Mouse (Mus musculus) embryonic facial prominence, embryonic 11.5 days (tissue): ENCODE data around the gene Ntn5. TPM values are rescaled to one million over a fixed set of nuclear protein-coding genes. Genes with fewer than 3 reads are reported as not detected.

Experiments used
- ATAC-seq: fragments of 200-750 bp; cut with Nextera tagmentation; replicated peaks from 2 replicates; pipeline ENCODE4 v1.8.0; 2017; ENCODE audit warnings: low read depth; ENCODE audit not compliant: insufficient number of reproducible peaks, low FRiP score, low TSS enrichment
- DNase-seq: peaks from one replicate; pipeline ENCODE4 v3.0.0-alpha.2; 2015; ENCODE audit warnings: low spot score
- H3K27ac ChIP-seq: fragments of 300-500 bp; sonication (generic); replicated peaks from 2 replicates; pipeline ENCODE4 v1.5.1; 2014; ENCODE audit warnings: mild to moderate bottlenecking, low read depth, low read length, control low read depth
- H3K27me3 ChIP-seq: fragments of 300-500 bp; sonication (generic); 2 replicates; pipeline ENCODE4 v1.6.1; 2014; ENCODE audit warnings: mild to moderate bottlenecking, low read length, moderate library complexity, mixed read lengths; ENCODE audit not compliant: control insufficient read depth, insufficient read depth
- H3K36me3 ChIP-seq: fragments of 300-500 bp; sonication (generic); replicated peaks from 2 replicates; pipeline ENCODE4 v1.6.1; 2014; ENCODE audit warnings: low read depth, mild to moderate bottlenecking, low read length, moderate library complexity, mixed read lengths; ENCODE audit not compliant: control insufficient read depth, insufficient read depth
- H3K4me1 ChIP-seq: fragments of 300-500 bp; sonication (generic); 2 replicates; pipeline ENCODE4 v1.6.1; 2014; ENCODE audit warnings: low read length, mixed read lengths; ENCODE audit not compliant: control insufficient read depth, insufficient read depth
- H3K4me2 ChIP-seq: fragments of 300-500 bp; sonication (generic); 2 replicates; pipeline ENCODE4 v1.6.1; 2014; ENCODE audit warnings: low read depth, mild to moderate bottlenecking, control low read depth, low read length, moderate library complexity
- H3K4me3 ChIP-seq: fragments of 300-500 bp; sonication (generic); 2 replicates; pipeline ENCODE4 v1.5.1; 2014; ENCODE audit warnings: low read depth, low read length, control low read depth
- H3K9ac ChIP-seq: fragments of 300-500 bp; sonication (generic); replicated peaks from 2 replicates; pipeline ENCODE4 v1.6.1; 2014; ENCODE audit warnings: mild to moderate bottlenecking, control low read depth, low read length
- H3K9me3 ChIP-seq: fragments of 300-500 bp; sonication (generic); replicated peaks from 2 replicates; pipeline ENCODE4 v1.6.1; 2016; ENCODE audit warnings: mild to moderate bottlenecking, low read length, inconsistent platforms, mixed read lengths; ENCODE audit not compliant: control insufficient read depth
- WGBS: fragments of 180-500 bp; shearing (Covaris S2); extraction: QIAGEN DNeasy Blood & Tissue Kit; methylation state at CpG from one replicate; pipeline ENCODE4 v1.1.7; 2014; 5-methylcytosine and 5-hydroxymethylcytosine counted together
- polyA plus RNA-seq: library from polyadenylated mRNA; unstranded; fragments of >200 nt; fragmentation: Nextera tagmentation; extraction: Ambion mirVana; gene quantifications from 2 replicates; pipeline ENCODE4 v1.2.1, GENCODE M21; 2014

Gene Ntn5
- polyA plus RNA-seq, 1 experiment from 2014 or later: 0.25 TPM

DNA sequence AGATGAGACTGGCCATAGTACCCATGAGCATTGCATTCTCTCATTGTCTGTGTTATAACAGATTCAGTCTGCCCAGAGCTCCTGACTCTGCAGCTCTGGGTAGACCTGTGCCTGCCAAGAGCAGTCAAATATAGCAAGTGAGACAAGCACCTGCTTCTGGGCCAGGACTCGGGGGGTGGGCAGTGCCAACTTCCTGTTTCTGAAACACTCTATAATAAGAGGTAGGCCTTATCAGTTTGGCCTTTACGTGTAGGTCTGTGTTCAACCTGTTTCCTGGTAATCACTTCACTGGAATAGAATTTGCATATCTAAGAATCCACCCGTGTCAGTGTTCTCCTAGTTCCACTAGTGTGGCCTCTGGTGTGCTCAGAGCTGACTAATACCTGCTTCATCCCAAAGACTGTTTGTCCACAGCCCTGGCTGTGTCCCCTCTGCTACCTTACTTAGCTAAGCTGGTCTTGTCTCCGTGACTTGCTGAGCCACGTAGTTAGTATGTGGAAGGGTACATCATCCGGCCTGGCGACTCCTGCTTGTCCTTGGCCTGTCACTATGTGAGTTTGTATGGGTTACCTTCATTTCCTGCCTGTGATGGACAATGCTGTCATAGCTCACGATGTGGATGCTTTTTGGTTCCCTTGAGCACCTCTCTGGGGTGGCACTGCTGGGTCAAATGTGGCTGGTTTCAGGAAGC is 2.6 kb upstream of the Ntn5 start:
- DNase-seq (no peak), ATAC-seq (no peak)
- Histone ChIP-seq H3K36me3 (no peaks in the 10 kb centered on the region), H3K4me2 (no peak overlapping the region), H3K9me3 (no peaks in the 10 kb centered on the region), H3K4me1 (peaks cover 6% of the 10 kb centered on the region), H3K4me3 (no peak overlapping the region), H3K9ac (no peak overlapping the region), H3K27me3 (no peaks in the 10 kb centered on the region), H3K27ac (no peak overlapping the region)
- 88% methylated on average over 8 of the region's 8 CpGs for WGBS

- H3K27ac ChIP-seq: 0 out of 2 replicates have a peak overlapping the region, but pooled peaks have one; percentile 8
- H3K4me1 ChIP-seq: peaks cover 9% of the 10 kb centered on the region
- peak overlapping the region; percentile 42 for H3K9ac ChIP-seq
- WGBS: 29% methylated on average over 14 of the region's 14 CpGs
- ATAC-seq (peak; percentile 74), DNase-seq (peak; percentile 96)
- H3K36me3 ChIP-seq: no peaks in the 10 kb centered on the region
- no peaks in the 10 kb centered on the region for H3K9me3 ChIP-seq
- H3K4me2 ChIP-seq: peak overlapping the region; percentile 29; the same call in 1 of the 2 replicates
- H3K27me3 ChIP-seq: no peaks in the 10 kb centered on the region
- H3K4me3 ChIP-seq: no peak overlapping the region
These were observed 1.4 kb upstream of the Ntn5 start for GRCm38 (mm10) chr7:45682144-45683126.

GRCm38 (mm10) chr7:45685811-45686210 is 2.0 kb downstream of the Ntn5 start:
- DNase-seq: peak; percentile 57
- Histone ChIP-seq H3K9me3 (no peaks in the 10 kb centered on the region), H3K36me3 (no peaks in the 10 kb centered on the region), H3K27ac (0 out of 2 replicates have a peak overlapping the region, but pooled peaks have one; percentile 9), H3K27me3 (no peaks in the 10 kb centered on the region), H3K4me1 (peaks cover 9% of the 10 kb centered on the region), H3K4me2 (no peak overlapping the region), H3K9ac (peak overlapping the region; percentile 13; the same call in 1 of the 2 replicates), H3K4me3 (no peak overlapping the region)
- no peak for ATAC-seq
- 25% methylated on average over 10 of the region's 10 CpGs for WGBS

DNA sequence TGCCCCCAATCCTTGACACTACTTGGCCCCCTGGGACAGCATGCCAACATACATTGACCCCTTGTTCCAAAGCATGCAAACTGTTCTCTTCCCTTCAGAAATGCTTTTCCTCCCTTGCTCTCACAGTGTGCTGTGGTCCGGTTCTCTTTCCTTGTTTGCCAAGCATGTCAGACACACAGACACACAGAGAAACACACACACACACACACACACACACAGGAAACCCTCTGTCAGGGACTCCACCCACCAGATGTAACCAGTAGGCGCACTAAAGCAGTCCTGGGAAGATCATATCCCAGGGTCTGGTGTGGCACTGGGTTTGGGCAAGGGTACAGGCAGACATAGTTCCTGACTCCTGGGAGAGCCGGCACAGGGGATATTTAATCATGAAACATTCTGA is 3.0 kb downstream of the Ntn5 start:
- Histone ChIP-seq H3K27me3 (no peaks in the 10 kb centered on the region), H3K9ac (no peak overlapping the region), H3K36me3 (no peaks in the 10 kb centered on the region), H3K9me3 (no peaks in the 10 kb centered on the region), H3K4me2 (no peak overlapping the region), H3K27ac (no peak overlapping the region), H3K4me3 (no peak overlapping the region), H3K4me1 (peaks cover 9% of the 10 kb centered on the region)
- 67% methylated on average over 3 of the region's 3 CpGs for WGBS
- no peak for DNase-seq
- no peak for ATAC-seq

GRCm38 (mm10) chr7:45689099-45689498 is 5.3 kb downstream of the Ntn5 start:
- WGBS: 55% methylated on average over 6 of the region's 6 CpGs
- H3K4me3 ChIP-seq: no peak overlapping the region

GRCm38 (mm10) chr7:45689800-45690199 is 6.0 kb downstream of the Ntn5 start:
- no peak overlapping the region for H3K27ac ChIP-seq
- no peak overlapping the region for H3K4me2 ChIP-seq
- ATAC-seq (no peak), DNase-seq (no peak)
- no peak overlapping the region for H3K9ac ChIP-seq
- H3K4me1 ChIP-seq: peaks cover 9% of the 10 kb centered on the region
- 69% methylated on average over 11 of the region's 11 CpGs for WGBS
- no peaks in the 10 kb centered on the region for H3K9me3 ChIP-seq
- no peaks in the 10 kb centered on the region for H3K36me3 ChIP-seq
- H3K27me3 ChIP-seq: no peaks in the 10 kb centered on the region
- H3K4me3 ChIP-seq: no peak overlapping the region

More at GRCm38 (mm10) chr7:45689099-45689498, 5.3 kb downstream of the Ntn5 start:
- H3K4me1 ChIP-seq: peaks cover 9% of the 10 kb centered on the region
- H3K4me2 ChIP-seq: no peak overlapping the region
- H3K9me3 ChIP-seq: no peaks in the 10 kb centered on the region
- DNase-seq (no peak), ATAC-seq (no peak)
- H3K9ac ChIP-seq: no peak overlapping the region
- no peaks in the 10 kb centered on the region for H3K36me3 ChIP-seq
- no peak overlapping the region for H3K27ac ChIP-seq
- no peaks in the 10 kb centered on the region for H3K27me3 ChIP-seq

- DNase-seq (no peak), ATAC-seq (no peak)
- H3K9ac ChIP-seq: no peak overlapping the region
- H3K9me3 ChIP-seq: no peaks in the 10 kb centered on the region
- H3K27ac ChIP-seq: no peak overlapping the region
- H3K4me3 ChIP-seq: no peak overlapping the region
- 69% methylated on average over 2 of the region's 2 CpGs for WGBS
- H3K4me2 ChIP-seq: no peak overlapping the region
- no peaks in the 10 kb centered on the region for H3K27me3 ChIP-seq
- no peaks in the 10 kb centered on the region for H3K36me3 ChIP-seq
- no peaks in the 10 kb centered on the region for H3K4me1 ChIP-seq
These were observed 8.5 kb downstream of the Ntn5 start for GRCm38 (mm10) chr7:45692364-45692763.
